Mouse (Mus musculus) limb, embryonic 11.5 days (tissue): ENCODE measurements at regions not wholly inside any gene's neighbourhood (a gene's known extent, or its start where the extent isn't known, plus 50 kb on each side); places are given as distances from the start of the nearest gene placed in this dataset.

Experiments
- ATAC-seq: fragments of 200-750 bp; cut with Nextera tagmentation; 2 replicates; pipeline ENCODE4 v1.8.0; 2017; ENCODE audit warnings: low read depth; ENCODE audit not compliant: insufficient number of reproducible peaks, low FRiP score, low TSS enrichment
- DNase-seq: peaks from one replicate; pipeline ENCODE4 v3.0.0-alpha.2; 2015; ENCODE audit warnings: low spot score
- H3K27ac ChIP-seq: fragments of 300-500 bp; sonication (generic); replicated peaks from 2 replicates; pipeline ENCODE4 v1.5.1; 2014; ENCODE audit warnings: low read depth, mild to moderate bottlenecking, low read length
- H3K27me3 ChIP-seq: fragments of 300-500 bp; sonication (generic); 2 replicates; pipeline ENCODE4 v1.6.1; 2014; ENCODE audit warnings: mild to moderate bottlenecking, low read length, mixed read lengths; ENCODE audit not compliant: control insufficient read depth, insufficient read depth
- H3K36me3 ChIP-seq: fragments of 300-500 bp; sonication (generic); 2 replicates; pipeline ENCODE4 v1.6.1; 2014; ENCODE audit warnings: mild to moderate bottlenecking, low read length, moderate library complexity, mixed read lengths; ENCODE audit not compliant: control insufficient read depth, insufficient read depth
- H3K4me1 ChIP-seq: fragments of 300-500 bp; sonication (generic); 2 replicates; pipeline ENCODE4 v1.6.1; 2014; ENCODE audit warnings: low read length, mixed read lengths; ENCODE audit not compliant: control insufficient read depth, insufficient read depth
- H3K4me2 ChIP-seq: fragments of 300-500 bp; sonication (generic); 2 replicates; pipeline ENCODE4 v1.6.1; 2014; ENCODE audit warnings: low read depth, mild to moderate bottlenecking, moderate library complexity; ENCODE audit not compliant: severe bottlenecking
- H3K4me3 ChIP-seq: fragments of 300-500 bp; sonication (generic); 2 replicates; pipeline ENCODE4 v1.5.1; 2014; ENCODE audit warnings: low read depth, low read length
- H3K9ac ChIP-seq: fragments of 300-500 bp; sonication (generic); 2 replicates; pipeline ENCODE4 v1.6.1; 2014; ENCODE audit warnings: mild to moderate bottlenecking, low read length
- H3K9me3 ChIP-seq: fragments of 300-500 bp; sonication (generic); 2 replicates; pipeline ENCODE4 v1.6.1; 2016; ENCODE audit warnings: low read length; ENCODE audit not compliant: control insufficient read depth
- WGBS: fragments of 180-500 bp; shearing (Covaris S2); extraction: QIAGEN DNeasy Blood & Tissue Kit; methylation state at CpG from one replicate; pipeline ENCODE4 v1.1.7; 2014; 5-methylcytosine and 5-hydroxymethylcytosine counted together

GRCm38 (mm10) chr12:35863141-35863540 lies 62.3 kb upstream of the Agr3 start:
- no peak for DNase-seq
- Histone ChIP-seq H3K27ac (no peak overlapping the region), H3K4me3 (no peak overlapping the region), H3K4me2 (no peak overlapping the region), H3K9me3 (no peaks in the 10 kb centered on the region), H3K4me1 (no peaks in the 10 kb centered on the region), H3K36me3 (no peaks in the 10 kb centered on the region), H3K27me3 (no peaks in the 10 kb centered on the region), H3K9ac (no peak overlapping the region)
- ATAC-seq: no peak
- 89% methylated on average over 1 of the region's 1 CpGs for WGBS

DNA sequence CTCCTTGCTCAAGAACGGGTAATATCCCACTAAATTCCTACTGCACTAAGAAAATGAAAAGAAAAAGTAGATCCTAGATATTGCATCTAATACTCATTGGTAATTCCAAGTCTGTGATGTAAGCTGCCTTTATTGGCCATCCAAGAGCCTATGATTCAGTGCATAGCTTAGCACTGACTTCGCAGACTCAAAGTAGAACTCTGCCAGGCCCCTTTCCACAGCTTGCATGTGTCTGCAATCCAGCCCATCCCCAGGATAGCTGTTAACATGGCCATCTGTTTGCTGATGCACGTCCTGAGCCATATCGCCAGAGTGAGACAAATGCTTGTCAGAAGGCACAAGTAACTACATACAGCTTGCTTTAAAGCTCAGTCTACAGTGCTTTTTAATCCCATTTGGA lies 72.3 kb upstream of the Agr3 start:
- no peaks in the 10 kb centered on the region for H3K36me3 ChIP-seq
- H3K4me2 ChIP-seq: no peak overlapping the region
- no peaks in the 10 kb centered on the region for H3K9me3 ChIP-seq
- DNase-seq (peak; percentile 12), ATAC-seq (no peak)
- no peaks in the 10 kb centered on the region for H3K4me1 ChIP-seq
- H3K9ac ChIP-seq: no peak overlapping the region
- H3K4me3 ChIP-seq: no peak overlapping the region
- H3K27ac ChIP-seq: no peak overlapping the region
- 75% methylated on average over 4 of the region's 4 CpGs for WGBS
- H3K27me3 ChIP-seq: no peaks in the 10 kb centered on the region

DNA sequence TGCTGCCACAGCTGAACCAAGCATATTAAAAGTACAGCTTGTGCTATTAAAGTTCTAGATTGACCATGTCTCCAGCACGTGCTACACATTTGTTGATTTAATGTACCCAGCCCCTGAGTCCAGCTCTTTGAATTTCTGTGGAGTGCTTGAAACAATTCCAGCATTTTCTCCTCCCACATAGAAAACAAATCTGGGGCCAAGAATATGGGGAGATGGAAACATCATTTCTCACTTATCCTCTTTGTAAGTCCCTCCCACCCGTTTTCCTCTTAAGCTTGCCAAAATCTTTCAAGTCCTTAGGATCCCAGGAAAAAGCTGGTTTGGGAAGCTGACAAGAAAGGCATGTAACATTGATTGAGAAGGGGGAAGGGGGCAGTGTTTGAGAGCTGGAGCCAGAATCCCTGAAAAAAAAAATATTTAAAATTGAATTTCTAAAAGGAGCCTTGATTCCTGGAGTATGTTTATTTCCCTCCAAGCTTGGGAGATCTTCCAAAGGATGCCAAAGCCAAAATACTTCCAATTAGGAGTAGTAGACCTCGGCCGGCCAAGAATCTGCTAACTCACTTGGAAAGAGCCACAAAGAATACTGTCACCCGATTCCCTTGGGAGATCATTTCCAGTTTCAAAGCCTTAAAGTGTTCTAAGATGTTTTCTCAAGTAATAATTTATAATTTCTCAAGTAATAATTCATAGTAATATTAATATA lies 78.4 kb upstream of the Agr3 start:
- WGBS: 85% methylated on average over 5 of the region's 5 CpGs
- DNase-seq (peak; percentile 14), ATAC-seq (no peak)
- Histone ChIP-seq H3K4me2 (no peak overlapping the region), H3K9ac (no peak overlapping the region), H3K36me3 (no peaks in the 10 kb centered on the region), H3K27ac (no peak overlapping the region), H3K4me1 (no peaks in the 10 kb centered on the region), H3K27me3 (no peaks in the 10 kb centered on the region), H3K9me3 (no peaks in the 10 kb centered on the region), H3K4me3 (no peak overlapping the region)

- H3K27me3 ChIP-seq: no peaks in the 10 kb centered on the region
- H3K27ac ChIP-seq: no peak overlapping the region
- no peaks in the 10 kb centered on the region for H3K4me1 ChIP-seq
- no peaks in the 10 kb centered on the region for H3K36me3 ChIP-seq
- no peak overlapping the region for H3K4me2 ChIP-seq
- no peak overlapping the region for H3K9ac ChIP-seq
- no peak overlapping the region for H3K4me3 ChIP-seq
- H3K9me3 ChIP-seq: no peaks in the 10 kb centered on the region
- no peak for ATAC-seq
- DNase-seq: no peak
Observed at GRCm38 (mm10) chr12:35836946-35837345, 88.5 kb upstream of the Agr3 start.

DNA sequence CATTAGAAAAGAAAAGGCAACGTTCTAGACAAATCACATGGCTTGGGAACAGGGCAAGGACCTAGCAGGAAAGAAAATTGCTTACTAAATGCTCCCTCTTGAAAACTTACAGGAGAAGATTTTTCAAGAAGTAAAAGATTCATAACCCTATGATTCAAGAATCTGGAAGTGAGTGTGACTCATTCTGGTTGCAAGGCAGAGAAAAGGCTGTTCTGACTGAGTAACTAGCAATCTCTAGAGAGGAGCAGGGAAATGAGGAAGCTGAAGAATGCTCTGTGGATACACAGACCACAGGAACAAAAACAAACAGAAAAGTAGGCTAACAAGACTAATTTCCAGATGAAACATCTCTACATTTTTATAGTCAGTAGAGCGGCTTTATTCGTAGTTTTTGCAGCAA lies 92.1 kb upstream of the Agr3 start:
- Histone ChIP-seq H3K27ac (no peak overlapping the region), H3K9ac (no peak overlapping the region), H3K27me3 (no peaks in the 10 kb centered on the region), H3K4me3 (no peak overlapping the region), H3K9me3 (no peaks in the 10 kb centered on the region), H3K4me1 (0 out of 2 replicates have a peak, but pooled peaks cover 2% of the 10 kb centered on the region), H3K36me3 (no peaks in the 10 kb centered on the region), H3K4me2 (no peak overlapping the region)
- no peak for ATAC-seq
- WGBS: 88% methylated on average over 3 of the region's 3 CpGs
- no peak for DNase-seq

DNA sequence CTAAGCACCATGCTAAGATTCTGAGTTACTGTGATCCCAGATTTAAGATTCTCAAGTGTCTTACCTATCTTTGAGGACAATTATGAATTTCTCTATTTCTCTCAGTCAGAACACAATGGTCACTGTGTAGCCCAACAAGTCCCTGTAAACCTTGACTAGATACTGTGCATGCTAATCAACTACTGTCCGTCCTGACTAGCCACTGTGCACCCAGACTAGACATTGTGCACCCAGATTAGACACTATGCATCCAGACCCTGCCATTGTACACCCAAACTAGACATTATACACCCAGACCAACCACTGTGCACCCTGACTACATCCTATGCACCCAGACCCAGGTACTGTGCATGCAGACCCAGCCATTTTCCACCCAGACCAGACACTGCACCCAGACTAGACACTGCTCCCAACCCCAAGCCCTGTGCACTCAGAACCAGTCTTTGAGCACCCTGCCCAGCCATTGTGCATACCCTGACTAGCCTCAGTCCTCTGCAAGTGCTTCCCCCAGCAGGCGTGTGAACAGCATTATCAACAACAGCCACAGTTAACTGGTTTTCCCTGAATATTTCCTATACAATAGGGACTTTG lies 93.4 kb upstream of the Agr3 start:
- Histone ChIP-seq H3K4me1 (0 out of 2 replicates have a peak, but pooled peaks cover 2% of the 10 kb centered on the region), H3K9me3 (no peaks in the 10 kb centered on the region), H3K4me2 (no peak overlapping the region), H3K4me3 (no peak overlapping the region), H3K9ac (no peak overlapping the region), H3K36me3 (no peaks in the 10 kb centered on the region), H3K27me3 (no peaks in the 10 kb centered on the region), H3K27ac (no peak overlapping the region)
- DNase-seq (no peak), ATAC-seq (no peak)
- WGBS: 83% methylated on average over 2 of the region's 2 CpGs

DNA sequence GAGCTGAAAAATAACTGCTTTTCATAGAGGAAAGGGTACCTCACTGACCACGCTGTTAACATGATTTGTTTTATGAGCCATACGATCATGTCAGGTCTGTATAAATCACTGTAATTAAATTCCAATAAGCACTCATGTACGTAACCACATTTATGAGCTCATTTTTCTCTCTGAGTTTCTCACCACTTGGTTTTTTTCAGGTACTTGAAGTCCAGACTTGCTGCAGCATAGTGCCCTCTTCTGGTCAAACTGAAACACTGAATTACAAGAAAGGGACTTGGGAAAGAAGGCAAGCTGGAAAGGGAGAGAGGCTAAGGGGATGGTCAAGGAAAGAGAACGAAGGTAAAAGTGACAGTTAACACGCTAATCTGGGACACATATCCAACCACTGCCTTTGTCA lies 94.2 kb upstream of the Agr3 start:
- 11% methylated on average over 5 of the region's 5 CpGs for WGBS
- H3K4me3 ChIP-seq: no peak overlapping the region
- H3K36me3 ChIP-seq: no peaks in the 10 kb centered on the region
- ATAC-seq (peak; percentile 62; the same call in 1 of the 2 replicates), DNase-seq (peak; percentile 35)
- no peaks in the 10 kb centered on the region for H3K27me3 ChIP-seq
- H3K9me3 ChIP-seq: no peaks in the 10 kb centered on the region
- no peak overlapping the region for H3K9ac ChIP-seq
- H3K4me2 ChIP-seq: no peak overlapping the region
- 0 out of 2 replicates have a peak, but pooled peaks cover 2% of the 10 kb centered on the region for H3K4me1 ChIP-seq
- no peak overlapping the region for H3K27ac ChIP-seq

- no peak overlapping the region for H3K27ac ChIP-seq
- 79% methylated on average over 2 of the region's 2 CpGs for WGBS
- no peak for DNase-seq
Observed at GRCm38 (mm10) chr12:35827797-35828196, 97.6 kb upstream of the Agr3 start.

More at GRCm38 (mm10) chr12:35827797-35828196, 97.6 kb upstream of the Agr3 start:
- no peaks in the 10 kb centered on the region for H3K36me3 ChIP-seq
- no peaks in the 10 kb centered on the region for H3K9me3 ChIP-seq
- no peaks in the 10 kb centered on the region for H3K27me3 ChIP-seq
- H3K4me2 ChIP-seq: no peak overlapping the region
- no peak overlapping the region for H3K9ac ChIP-seq
- H3K4me1 ChIP-seq: 0 out of 2 replicates have a peak, but pooled peaks cover 2% of the 10 kb centered on the region
- H3K4me3 ChIP-seq: no peak overlapping the region
- ATAC-seq: no peak
